Mouse (Mus musculus) heart, adult 2 months (tissue): Measurements from ENCODE around the gene Ccdc92b.

ENCODE experiments used
- CTCF ChIP-seq: fragments of 200-600 bp; IDR thresholded peaks from 2 replicates; pipeline ENCODE4 v1.8.1; 2022; ENCODE audit warnings: antibody characterized with exemption, mild to moderate bottlenecking, moderate library complexity
- EP300 ChIP-seq: fragments of 200-500 bp; IDR thresholded peaks from 2 replicates; pipeline ENCODE4 v1.6.1; 2011; ENCODE audit warnings: low read depth, low read length, control low read depth; ENCODE audit not compliant: insufficient read depth
- POLR2A ChIP-seq: fragments of 200-500 bp; IDR thresholded peaks from 2 replicates; pipeline ENCODE4 v1.6.1; 2011; ENCODE audit warnings: mild to moderate bottlenecking, low read depth, low read length, control low read depth; ENCODE audit not compliant: insufficient read depth

DNA sequence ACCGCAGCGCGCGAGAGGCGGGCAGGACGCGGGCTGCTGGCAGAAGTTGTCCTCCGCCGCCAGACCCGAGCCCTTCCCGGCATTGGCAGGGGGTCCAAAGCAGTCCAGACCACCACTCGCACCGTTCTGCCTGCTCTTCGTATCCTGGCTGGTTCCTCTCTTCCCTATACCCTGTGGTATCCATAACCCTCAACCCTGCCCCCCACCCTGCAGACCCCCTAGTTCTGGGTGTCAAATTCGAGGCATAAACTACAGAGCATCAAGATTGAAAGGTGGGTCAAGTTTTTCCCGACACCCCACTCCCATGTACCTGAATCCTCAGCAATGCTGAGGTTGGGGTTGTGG is 523 bp downstream of the Ccdc92b start:
- TF ChIP-seq CTCF (no peak), EP300 (no peak), POLR2A (no peak)
